Mouse (Mus musculus): ENCODE results near the gene Irgm2.

GRCm38 (mm10) chr11:58216823-58217222, 17.4 kb downstream of the Irgm2 start:
- TF ChIP-seq CTCF (IDR thresholded peaks at IDR 0.05; ENCODE audit: extremely low read depth, insufficient read depth, insufficient read length, insufficient replicate concordance) (no peak), POLR2A (IDR thresholded peaks at IDR 0.05; ENCODE audit: low read depth, low read length) (no peak)

All from spleen, adult 2 months (tissue).